Mouse (Mus musculus): Measurements from ENCODE around the gene Tmem91.

- no peak for TF ChIP-seq POLR2A (IDR thresholded peaks at IDR 0.05; ENCODE audit: insufficient read depth, low read length)
- no peak for TF ChIP-seq CTCF (IDR thresholded peaks at IDR 0.05; ENCODE audit: low read depth, low read length)
- no peak for TF ChIP-seq EP300 (IDR thresholded peaks at IDR 0.05; ENCODE audit: insufficient read depth, low read depth, low read length)
These were observed 35.7 kb upstream of the Tmem91 start for GRCm38 (mm10) chr7:25710519-25711130.
